Mouse (Mus musculus) kidney, adult 9 months (tissue): ENCODE data around the gene Sgms1.

Experiments used
- DNase-seq: peaks from one replicate; pipeline ENCODE4 v3.0.0; 2022

The Sgms1 gene

GRCm38 (mm10) chr19:32237685-32238084 is 151.8 kb downstream of the Sgms1 start:
- no peak for DNase-seq

GRCm38 (mm10) chr19:32237173-32237583 is 152.3 kb downstream of the Sgms1 start:
- DNase-seq: no peak

GRCm38 (mm10) chr19:32234717-32235434 is 154.6 kb downstream of the Sgms1 start:
- DNase-seq: no peak

GRCm38 (mm10) chr19:32231292-32231691 is 158.2 kb downstream of the Sgms1 start:
- no peak for DNase-seq

- DNase-seq: no peak
Measured at GRCm38 (mm10) chr19:32230798-32231197, 158.7 kb downstream of the Sgms1 start.

- no peak for DNase-seq
Measured at GRCm38 (mm10) chr19:32230301-32230700, 159.2 kb downstream of the Sgms1 start.

- DNase-seq: no peak
Measured at GRCm38 (mm10) chr19:32229776-32230175, 159.7 kb downstream of the Sgms1 start.

GRCm38 (mm10) chr19:32227175-32227574 is 162.3 kb downstream of the Sgms1 start:
- no peak for DNase-seq

- no peak for DNase-seq
Measured at GRCm38 (mm10) chr19:32225097-32225490, 164.4 kb downstream of the Sgms1 start.

GRCm38 (mm10) chr19:32224318-32225096 is 165.0 kb downstream of the Sgms1 start:
- no peak for DNase-seq

GRCm38 (mm10) chr19:32223751-32224174 is 165.8 kb downstream of the Sgms1 start:
- DNase-seq: no peak

- no peak for DNase-seq
Measured at GRCm38 (mm10) chr19:32222083-32222482, 167.4 kb downstream of the Sgms1 start.

GRCm38 (mm10) chr19:32220991-32221390 is 168.5 kb downstream of the Sgms1 start:
- no peak for DNase-seq

- DNase-seq: no peak
Measured at GRCm38 (mm10) chr19:32216710-32217109, 172.8 kb downstream of the Sgms1 start.

- DNase-seq: no peak
Measured at GRCm38 (mm10) chr19:32214905-32215806, 174.4 kb downstream of the Sgms1 start.

- DNase-seq: peak; percentile 56
Measured at GRCm38 (mm10) chr19:32213577-32213976, 175.9 kb downstream of the Sgms1 start.

GRCm38 (mm10) chr19:32211293-32211585 is 178.3 kb downstream of the Sgms1 start:
- DNase-seq: no peak

GRCm38 (mm10) chr19:32210450-32211292 is 178.8 kb downstream of the Sgms1 start:
- peak; percentile 95 for DNase-seq

GRCm38 (mm10) chr19:32210099-32210449 is 179.4 kb downstream of the Sgms1 start:
- DNase-seq: peak; percentile 61

GRCm38 (mm10) chr19:32202131-32203114 is 187.1 kb downstream of the Sgms1 start:
- DNase-seq: peak; percentile 93
